Mouse (Mus musculus) myocyte (in vitro differentiated cells): Measurements from ENCODE around the gene Nos1. TPM values are rescaled to one million over a fixed set of nuclear protein-coding genes. Genes with fewer than 3 reads are reported as not detected.

Experiments
- H3K27me3 ChIP-seq: one replicate; pipeline ENCODE4 v1.6.1; 2011; ENCODE audit not compliant: control insufficient read depth, insufficient read depth, insufficient read length
- H3K36me3 ChIP-seq: one replicate; pipeline ENCODE4 v1.6.1; 2011; ENCODE audit not compliant: control insufficient read depth, insufficient read depth
- H3K4me2 ChIP-seq: one replicate; pipeline ENCODE4 v1.6.1; 2011; ENCODE audit warnings: low read depth, control low read depth
- H3K4me3 ChIP-seq: one replicate; pipeline ENCODE4 v1.5.1; 2011; ENCODE audit warnings: mild to moderate bottlenecking, control low read depth, moderate library complexity
- H3K79me2 ChIP-seq: one replicate; pipeline ENCODE4 v1.6.1; 2011; ENCODE audit not compliant: control insufficient read depth, insufficient read depth
- H3ac ChIP-seq: one replicate; pipeline ENCODE4 v1.6.1; 2011; ENCODE audit not compliant: control insufficient read depth, insufficient read length
- CEBPB ChIP-seq: IDR thresholded peaks from 2 replicates; pipeline ENCODE4 v1.6.1; 2011; ENCODE audit warnings: mild to moderate bottlenecking, moderate library complexity; ENCODE audit not compliant: poor library complexity, insufficient read depth, severe bottlenecking
- E2F4 ChIP-seq: IDR thresholded peaks from one replicate; pipeline ENCODE4 v1.6.1; 2011; ENCODE audit warnings: mild to moderate bottlenecking, control low read depth, moderate library complexity; ENCODE audit not compliant: insufficient read depth
- MAX ChIP-seq: IDR thresholded peaks from one replicate; pipeline ENCODE4 v1.6.1; 2011; ENCODE audit warnings: low read depth, mild to moderate bottlenecking, control low read depth
- MYOD1 ChIP-seq, 3 experiments: IDR thresholded peaks; one replicate each; pipeline ENCODE4 v1.6.1; 2011; ENCODE audit warnings: control low read depth in 2 of 3, low read depth in 2 of 3, mild to moderate bottlenecking in 2 of 3, moderate library complexity in 1 of 3; ENCODE audit not compliant: insufficient read length in 2 of 3, control insufficient read depth in 1 of 3
- MYOG ChIP-seq, 3 experiments: IDR thresholded peaks; one replicate each; pipeline ENCODE4 v1.6.1; 2011; ENCODE audit warnings: control low read depth in 2 of 3, low read depth in 2 of 3, mild to moderate bottlenecking in 2 of 3; ENCODE audit not compliant: insufficient read length in 2 of 3, control insufficient read depth in 1 of 3, insufficient read depth in 1 of 3
- POLR2A ChIP-seq: IDR thresholded peaks from one replicate; pipeline ENCODE4 v1.6.1; 2011; ENCODE audit warnings: low read depth, mild to moderate bottlenecking, control low read depth, moderate library complexity; ENCODE audit not compliant: insufficient read length
- POLR2AphosphoS2 ChIP-seq: IDR thresholded peaks from one replicate; pipeline ENCODE4 v1.6.1; 2011; ENCODE audit warnings: low read depth, control low read depth; ENCODE audit not compliant: insufficient read length
- REST ChIP-seq: IDR thresholded peaks from one replicate; pipeline ENCODE4 v1.6.1; 2011; ENCODE audit warnings: mild to moderate bottlenecking, control low read depth, moderate library complexity; ENCODE audit not compliant: insufficient read depth, insufficient read length
- SRF ChIP-seq: IDR thresholded peaks from one replicate; pipeline ENCODE4 v1.6.1; 2011; ENCODE audit warnings: low read depth; ENCODE audit not compliant: control insufficient read depth, insufficient read length
- TCF12 ChIP-seq: IDR thresholded peaks from one replicate; pipeline ENCODE4 v1.6.1; 2011; ENCODE audit warnings: mild to moderate bottlenecking, control low read depth; ENCODE audit not compliant: poor library complexity, insufficient read depth, severe bottlenecking
- TCF3 ChIP-seq: IDR thresholded peaks from one replicate; pipeline ENCODE4 v1.6.1; 2011; ENCODE audit warnings: low read depth, control low read depth; ENCODE audit not compliant: insufficient read length
- USF1 ChIP-seq: IDR thresholded peaks from one replicate; pipeline ENCODE4 v1.6.1; 2011; ENCODE audit warnings: low read depth, mild to moderate bottlenecking, control low read depth, moderate library complexity
- polyA plus RNA-seq: library from polyadenylated mRNA; unstranded; fragments of >200 nt; fragmentation: generic; extraction: Trizol; gene quantifications from one replicate; pipeline ENCODE4 v1.2.1, GENCODE M21; 2012; ENCODE audit warnings: missing spikeins

Nos1 gene
- polyA plus RNA-seq, 1 experiment, result 0.30 TPM

GRCm38 (mm10) chr5:117946605-117947004 is 165.8 kb downstream of the Nos1 start:
- no peaks in the 10 kb centered on the region for H3K79me2 ChIP-seq
- no peak overlapping the region for H3ac ChIP-seq
- TF ChIP-seq POLR2AphosphoS2 (no peak), TCF3 (no peak), POLR2A (no peak), TCF12 (no peak), SRF (no peak), E2F4 (no peak), MAX (no peak), USF1 (no peak), CEBPB (no peak), MYOD1 (IDR thresholded peaks at IDR 0.05; ENCODE audit: control insufficient read depth in 1 of 3, insufficient read length in 2 of 3, low read depth in 2 of 3) (no peak)
- no peak overlapping the region for H3K4me3 ChIP-seq
- peaks cover 38% of the 10 kb centered on the region for H3K27me3 ChIP-seq
- H3K4me2 ChIP-seq, result no peak overlapping the region
- H3K36me3 ChIP-seq, result no peaks in the 10 kb centered on the region

- no peak overlapping the region for H3K4me3 ChIP-seq
- no peaks in the 10 kb centered on the region for H3K36me3 ChIP-seq
- H3K4me2 ChIP-seq, result no peak overlapping the region
- H3K27me3 ChIP-seq, result peaks cover 19% of the 10 kb centered on the region
- no peak overlapping the region for H3ac ChIP-seq
- no peaks in the 10 kb centered on the region for H3K79me2 ChIP-seq
- TF ChIP-seq POLR2A (no peak), POLR2AphosphoS2 (no peak), MYOG (IDR thresholded peaks at IDR 0.05; ENCODE audit: control insufficient read depth in 1 of 3, insufficient read depth in 1 of 3, insufficient read length in 2 of 3, low read depth in 2 of 3) (no peak), MYOD1 (IDR thresholded peaks at IDR 0.05; ENCODE audit: control insufficient read depth in 1 of 3, insufficient read length in 2 of 3, low read depth in 2 of 3) (no peak), CEBPB (no peak)
Observed at GRCm38 (mm10) chr5:117949393-117949792, 168.6 kb downstream of the Nos1 start.

DNA sequence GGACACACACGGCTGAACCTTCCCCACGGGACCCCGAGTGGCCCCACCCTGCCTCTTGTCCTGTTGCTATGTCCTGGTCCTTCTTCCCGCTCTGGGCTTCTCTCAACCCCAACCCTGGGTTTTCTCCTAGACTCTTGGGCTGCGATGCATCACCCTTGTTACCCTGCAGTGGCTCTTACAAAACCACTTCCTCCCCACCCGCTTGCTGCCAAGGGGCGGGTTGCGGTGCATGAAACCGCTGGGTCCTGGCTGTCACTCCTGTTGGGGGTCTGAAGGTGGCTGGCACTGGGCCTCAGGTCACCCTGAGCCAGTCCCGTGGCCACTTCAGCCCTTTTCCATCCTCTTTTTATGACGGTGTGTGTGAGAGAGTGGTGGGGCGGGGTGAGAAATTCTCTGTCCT is 173.1 kb downstream of the Nos1 start:
- H3ac ChIP-seq, result no peak overlapping the region
- H3K79me2 ChIP-seq, result no peaks in the 10 kb centered on the region
- no peak overlapping the region for H3K4me3 ChIP-seq
- no peak overlapping the region for H3K4me2 ChIP-seq
- H3K27me3 ChIP-seq, result peaks cover 14% of the 10 kb centered on the region
- no peaks in the 10 kb centered on the region for H3K36me3 ChIP-seq
- TF ChIP-seq MYOD1 (IDR thresholded peaks at IDR 0.05; ENCODE audit: control insufficient read depth in 1 of 3, insufficient read length in 2 of 3, low read depth in 2 of 3) (no peak), MAX (no peak), POLR2A (no peak), USF1 (no peak), MYOG (IDR thresholded peaks at IDR 0.05; ENCODE audit: control insufficient read depth in 1 of 3, insufficient read depth in 1 of 3, insufficient read length in 2 of 3, low read depth in 2 of 3) (no peak), POLR2AphosphoS2 (no peak), TCF12 (no peak), E2F4 (no peak), CEBPB (no peak), SRF (no peak), TCF3 (no peak), REST (no peak)

DNA sequence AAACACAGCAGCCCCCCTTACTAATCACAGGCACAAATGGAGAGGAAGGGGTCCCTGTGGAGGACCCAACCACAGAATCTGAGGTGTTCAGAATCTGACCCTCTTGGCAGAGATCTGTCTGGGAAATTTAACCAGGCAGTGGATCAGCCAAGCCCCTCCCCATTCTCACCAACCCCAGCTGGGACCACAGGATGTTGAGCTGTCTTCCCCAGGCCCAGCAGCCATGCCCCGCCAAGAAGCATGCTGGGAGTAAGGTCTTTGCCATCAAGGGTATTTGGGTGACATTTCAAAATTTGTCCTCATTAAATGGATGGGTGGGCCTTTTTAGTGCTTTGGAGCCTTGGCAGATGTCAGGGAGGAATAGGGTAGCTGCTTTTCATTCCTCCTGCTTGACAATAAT is 173.6 kb downstream of the Nos1 start:
- Histone ChIP-seq H3K27me3 (peaks cover 10% of the 10 kb centered on the region), H3K4me3 (no peak overlapping the region), H3K79me2 (no peaks in the 10 kb centered on the region), H3K4me2 (no peak overlapping the region), H3K36me3 (no peaks in the 10 kb centered on the region), H3ac (no peak overlapping the region)
- no peak for TF ChIP-seq USF1
- TF ChIP-seq POLR2AphosphoS2, result no peak
- no peak for TF ChIP-seq CEBPB
- TF ChIP-seq MAX, result no peak
- TF ChIP-seq TCF12, result no peak
- TF ChIP-seq REST, result no peak
- TF ChIP-seq POLR2A, result no peak
- no peak for TF ChIP-seq TCF3
- TF ChIP-seq E2F4, result no peak

DNA sequence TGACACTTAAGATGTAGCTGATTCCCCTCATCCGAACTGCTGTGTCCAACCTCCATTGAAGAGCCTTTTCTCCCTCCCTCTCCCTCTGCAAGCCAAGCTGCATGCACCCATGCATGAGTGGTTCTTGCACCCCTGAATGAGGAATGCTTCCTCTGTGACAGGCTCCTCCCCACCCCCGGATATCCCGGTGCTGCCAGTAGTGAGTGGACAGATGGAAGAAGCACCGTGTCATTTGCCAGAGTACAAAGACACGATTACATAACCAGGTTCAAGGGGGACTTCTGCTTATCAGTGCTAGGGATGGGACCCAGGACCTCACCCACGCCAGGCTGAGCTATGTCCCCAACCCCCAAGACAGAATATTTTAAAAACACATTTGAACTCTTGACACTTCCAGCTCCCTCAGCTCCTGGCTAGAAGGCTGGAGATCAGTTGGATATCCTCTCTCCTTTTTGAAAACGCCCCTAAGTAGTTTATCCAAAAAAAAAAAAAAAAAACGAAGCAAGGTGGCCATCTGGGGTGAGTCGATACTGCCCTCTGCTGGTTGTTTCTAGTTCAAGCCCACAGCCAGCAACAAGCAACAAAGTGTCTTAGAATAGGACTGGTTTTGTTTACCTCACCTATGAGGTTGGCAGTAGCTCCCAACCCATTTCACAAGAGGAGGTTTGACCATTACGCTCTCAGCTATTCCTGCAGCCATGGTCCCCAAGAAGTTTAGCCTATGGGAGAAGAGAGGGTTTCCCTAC is 175.0 kb downstream of the Nos1 start:
- no peak for TF ChIP-seq POLR2A
- no peak for TF ChIP-seq MYOD1 (IDR thresholded peaks at IDR 0.05; ENCODE audit: control insufficient read depth in 1 of 3, insufficient read length in 2 of 3, low read depth in 2 of 3)
- TF ChIP-seq E2F4, result no peak
- TF ChIP-seq REST, result no peak
- no peak for TF ChIP-seq MYOG (IDR thresholded peaks at IDR 0.05; ENCODE audit: control insufficient read depth in 1 of 3, insufficient read depth in 1 of 3, insufficient read length in 2 of 3, low read depth in 2 of 3)
- no peak for TF ChIP-seq TCF12
- no peak for TF ChIP-seq POLR2AphosphoS2
- TF ChIP-seq SRF, result no peak
- TF ChIP-seq USF1, result no peak
- no peak for TF ChIP-seq TCF3
- TF ChIP-seq CEBPB, result no peak
- no peak overlapping the region for H3K4me3 ChIP-seq
- H3K4me2 ChIP-seq, result no peak overlapping the region
- no peaks in the 10 kb centered on the region for H3K36me3 ChIP-seq
- no peaks in the 10 kb centered on the region for H3K79me2 ChIP-seq
- no peak overlapping the region for H3ac ChIP-seq
- peaks cover 7% of the 10 kb centered on the region for H3K27me3 ChIP-seq
